8 mouse cellular contexts compared by ENCODE assay signal in the genomic region with DNA sequence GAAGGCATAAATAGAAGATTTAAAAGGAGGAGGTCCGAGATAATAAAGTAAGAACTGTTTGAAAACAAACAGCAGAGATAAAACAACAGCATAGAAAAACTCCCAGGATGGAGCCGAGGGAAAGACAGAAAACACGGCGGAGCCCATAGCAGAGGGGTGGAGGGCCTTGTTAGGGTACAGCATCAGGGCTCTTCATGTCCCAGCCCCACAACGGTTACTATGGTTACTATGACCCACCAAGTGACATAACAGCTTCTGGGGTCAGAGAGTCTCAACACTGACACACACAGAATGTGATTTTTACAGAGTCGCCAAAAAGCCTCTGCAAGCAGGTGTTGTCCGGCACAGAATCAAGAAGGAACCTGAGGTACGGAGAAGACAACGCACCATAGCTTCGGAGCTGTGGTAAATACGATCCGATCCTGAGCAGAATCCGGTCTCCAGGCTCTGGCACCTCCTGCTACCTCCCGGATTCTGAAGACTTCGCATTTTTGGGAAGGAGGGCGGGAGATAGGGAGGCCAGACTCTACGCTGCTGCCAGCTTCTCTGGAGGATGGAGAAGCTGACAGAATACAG. TPM values are rescaled to one million over a fixed set of nuclear protein-coding genes. Genes with fewer than 3 reads are reported as not detected.
DNase-seq lines count a peak whose midpoint lies in the region; ATAC-seq and TF ChIP-seq lines count a peak whose summit lies in the region.

No protein-coding gene starts in this region.

- H3K36me3 ChIP-seq in thymus, adult 2 months (ENCODE audit: control insufficient read depth, insufficient read depth, low read length) = no peaks in the 10 kb centered on the region
- H3K36me3 ChIP-seq in forebrain, embryonic 14.5 days (ENCODE audit: control insufficient read depth, insufficient read depth, low read length) = no peaks in the 10 kb centered on the region
- H3K36me3 ChIP-seq in hindbrain, postnatal 0 days (ENCODE audit: insufficient read depth, low read length) = no peaks in the 10 kb centered on the region
- H3K36me3 ChIP-seq in liver, embryonic 11.5 days (ENCODE audit: control insufficient read depth, insufficient read depth, low read length) = no peaks in the 10 kb centered on the region
- no peaks in the 10 kb centered on the region for H3K36me3 ChIP-seq in neural tube, embryonic 13.5 days

- no peaks in the 10 kb centered on the region; the same call in 1 of the 2 replicates for H3K27me3 ChIP-seq in thymus, adult 2 months (ENCODE audit: control insufficient read depth, insufficient read depth, low read length)
- no peaks in the 10 kb centered on the region for H3K27me3 ChIP-seq in forebrain, embryonic 14.5 days (replicated peaks; ENCODE audit: control insufficient read depth, insufficient read depth, low read length)
- no peaks in the 10 kb centered on the region for H3K27me3 ChIP-seq in hindbrain, postnatal 0 days (ENCODE audit: insufficient read depth, low read length)
- H3K27me3 ChIP-seq in liver, embryonic 11.5 days (replicated peaks; ENCODE audit: control insufficient read depth, insufficient read depth, low read length) = no peaks in the 10 kb centered on the region
- H3K27me3 ChIP-seq in neural tube, embryonic 13.5 days = no peaks in the 10 kb centered on the region

- peak overlapping the region; percentile 47; the same call in 1 of the 2 replicates for H3K9ac ChIP-seq in forebrain, embryonic 14.5 days (ENCODE audit: low read length)
- peak overlapping the region; percentile 28; the same call in 1 of the 2 replicates for H3K9ac ChIP-seq in hindbrain, postnatal 0 days (replicated peaks; ENCODE audit: low read length)
- H3K9ac ChIP-seq in liver, embryonic 11.5 days (ENCODE audit: low read depth, low read length) = peak overlapping the region; percentile 57
- peak overlapping the region; percentile 61 for H3K9ac ChIP-seq in neural tube, embryonic 13.5 days

- TF ChIP-seq POLR2A in thymus, adult 2 months (IDR thresholded peaks at IDR 0.05; ENCODE audit: control insufficient read depth, extremely low read depth, insufficient read depth, low read length, poor library complexity) = no peak

- H3K4me2 ChIP-seq in forebrain, embryonic 14.5 days (ENCODE audit: low read length) = peak overlapping the region; percentile 70
- H3K4me2 ChIP-seq in hindbrain, postnatal 0 days (ENCODE audit: low read depth, low read length) = peak overlapping the region; percentile 86
- H3K4me2 ChIP-seq in liver, embryonic 11.5 days = peak overlapping the region; percentile 89
- H3K4me2 ChIP-seq in neural tube, embryonic 13.5 days = peak overlapping the region; percentile 71

- peaks cover 6% of the 10 kb centered on the region for H3K4me1 ChIP-seq in thymus, adult 2 months (replicated peaks; ENCODE audit: control insufficient read depth, insufficient read depth, low read length)
- 0 out of 2 replicates have a peak, but pooled peaks cover 3% of the 10 kb centered on the region for H3K4me1 ChIP-seq in forebrain, embryonic 14.5 days (ENCODE audit: control insufficient read depth, insufficient read depth, low read length)
- H3K4me1 ChIP-seq in hindbrain, postnatal 0 days (ENCODE audit: insufficient read depth, low read length) = no peaks in the 10 kb centered on the region
- H3K4me1 ChIP-seq in liver, embryonic 11.5 days (replicated peaks; ENCODE audit: control insufficient read depth, insufficient read depth, low read length) = no peaks in the 10 kb centered on the region
- peaks cover 8% of the 10 kb centered on the region for H3K4me1 ChIP-seq in neural tube, embryonic 13.5 days (replicated peaks)

- WGBS in thymus, adult 2 months = 5% methylated on average over 17 of the region's 17 CpGs
- 0% methylated on average over 17 of the region's 17 CpGs for WGBS in forebrain, embryonic 14.5 days
- WGBS in hindbrain, postnatal 0 days = under 1% methylated on average over 17 of the region's 17 CpGs
- 2% methylated on average over 17 of the region's 17 CpGs for WGBS in liver, embryonic 11.5 days
- under 1% methylated on average over 17 of the region's 17 CpGs for WGBS in neural tube, embryonic 13.5 days

- peak; percentile 44 for DNase-seq in thymus, adult 2 months
- DNase-seq in thymus, adult 18-20 months = no peak
- DNase-seq in cerebellum, adult 18-20 months = peak; percentile 56 to 64
- peak; percentile 90 for DNase-seq in forebrain, embryonic 14.5 days (ENCODE audit: low spot score)
- DNase-seq in hindbrain, postnatal 0 days (ENCODE audit: low spot score) = peak; percentile 83
- peak; percentile 72 for DNase-seq in liver, embryonic 11.5 days (ENCODE audit: low spot score)
- no peak for DNase-seq in gastrocnemius, postnatal 25 days

- H3K9me3 ChIP-seq in forebrain, embryonic 14.5 days (replicated peaks; ENCODE audit: control insufficient read depth, low read length) = no peaks in the 10 kb centered on the region
- H3K9me3 ChIP-seq in hindbrain, postnatal 0 days (ENCODE audit: low read length) = no peaks in the 10 kb centered on the region
- no peaks in the 10 kb centered on the region for H3K9me3 ChIP-seq in liver, embryonic 11.5 days (ENCODE audit: control insufficient read depth, low read length)
- H3K9me3 ChIP-seq in neural tube, embryonic 13.5 days = no peaks in the 10 kb centered on the region

- peak overlapping the region; percentile 36 for H3K4me3 ChIP-seq in thymus, adult 2 months (ENCODE audit: control insufficient read depth, insufficient read depth, low read length)
- peak overlapping the region; percentile 36 for H3K4me3 ChIP-seq in forebrain, embryonic 14.5 days (ENCODE audit: low read depth, low read length)
- H3K4me3 ChIP-seq in hindbrain, postnatal 0 days (ENCODE audit: low read length) = peak overlapping the region; percentile 42
- peak overlapping the region; percentile 48 for H3K4me3 ChIP-seq in liver, embryonic 11.5 days (ENCODE audit: low read depth, low read length)
- peak overlapping the region; percentile 36 for H3K4me3 ChIP-seq in neural tube, embryonic 13.5 days

- peak; percentile 96 for ATAC-seq in forebrain, embryonic 14.5 days
- peak; percentile 95 for ATAC-seq in hindbrain, postnatal 0 days
- peak; percentile 90 for ATAC-seq in liver, embryonic 11.5 days (replicated peaks; ENCODE audit: low FRiP score)
- ATAC-seq in neural tube, embryonic 13.5 days (ENCODE audit: low read depth) = peak; percentile 92

- no peak overlapping the region for H3K27ac ChIP-seq in thymus, adult 2 months (ENCODE audit: control insufficient read depth, insufficient read depth, low read length)
- no peak overlapping the region for H3K27ac ChIP-seq in forebrain, embryonic 14.5 days (ENCODE audit: low read depth, low read length)
- peak overlapping the region; percentile 32; the same call in 1 of the 2 replicates for H3K27ac ChIP-seq in hindbrain, postnatal 0 days
- peak overlapping the region; percentile 25; the same call in 1 of the 2 replicates for H3K27ac ChIP-seq in liver, embryonic 11.5 days (ENCODE audit: low read depth, low read length)
- 0 out of 2 replicates have a peak overlapping the region, but pooled peaks have one; percentile 34 for H3K27ac ChIP-seq in neural tube, embryonic 13.5 days (replicated peaks)

- no peak for TF ChIP-seq CTCF in thymus, adult 2 months (IDR thresholded peaks at IDR 0.05; ENCODE audit: borderline replicate concordance, control insufficient read depth, extremely low read depth, insufficient read depth, low read length, poor library complexity)
- TF ChIP-seq CTCF in hindbrain, postnatal 0 days (IDR thresholded peaks at IDR 0.05; ENCODE audit: low read depth) = no peak

RNA-seq across cellular contexts. Expression of a gene that starts 9.1 kb away (rescaled TPM):
- 53.4 and 57.2 TPM in 2 replicates for polyA plus RNA-seq in thymus, adult 2 months (2012; rRNA removed)
- polyA plus RNA-seq in forebrain, embryonic 14.5 days (2014; fragmentation: Nextera tagmentation; extraction: Ambion mirVana) = 58.6 and 72.4 TPM in 2 replicates
- total RNA-seq in hindbrain, postnatal 0 days (2014; rRNA removed) = 20.2 and 20.6 TPM in 2 replicates
- polyA plus RNA-seq in hindbrain, postnatal 0 days (2015; fragmentation: Nextera tagmentation; extraction: Ambion mirVana) = 52.5 and 55.3 TPM in 2 replicates
- polyA plus RNA-seq in liver, embryonic 11.5 days (2014; fragmentation: Nextera tagmentation; extraction: Ambion mirVana) = 37.9 and 38.0 TPM in 2 replicates
- polyA plus RNA-seq in neural tube, embryonic 13.5 days (2015; fragmentation: Nextera tagmentation; extraction: Ambion mirVana) = 76.8 and 80.8 TPM in 2 replicates
- 10 to 100 TPM in 1 of 2 experiments, 1 to 10 TPM in 1; 9.3 to 12.2 TPM for total RNA-seq in gastrocnemius, postnatal 25 days (2021)

RNA-seq across cellular contexts. Expression of a gene that starts 20.0 kb away (rescaled TPM):
- polyA plus RNA-seq in thymus, adult 2 months (2012; rRNA removed) = 169 and 254 TPM in 2 replicates
- 66.7 and 83.1 TPM in 2 replicates for polyA plus RNA-seq in forebrain, embryonic 14.5 days (2014; fragmentation: Nextera tagmentation; extraction: Ambion mirVana)
- total RNA-seq in hindbrain, postnatal 0 days (2014; rRNA removed) = 178 and 184 TPM in 2 replicates
- 56.8 and 64.4 TPM in 2 replicates for polyA plus RNA-seq in hindbrain, postnatal 0 days (2015; fragmentation: Nextera tagmentation; extraction: Ambion mirVana)
- polyA plus RNA-seq in liver, embryonic 11.5 days (2014; fragmentation: Nextera tagmentation; extraction: Ambion mirVana) = 18.7 and 22.8 TPM in 2 replicates
- 53.7 and 56.0 TPM in 2 replicates for polyA plus RNA-seq in neural tube, embryonic 13.5 days (2015; fragmentation: Nextera tagmentation; extraction: Ambion mirVana)
- total RNA-seq in gastrocnemius, postnatal 25 days (2021) = 10 to 100 TPM; 34.6 to 38.6 TPM

RNA-seq across cellular contexts. Expression of a gene that starts 35.0 kb away (rescaled TPM):
- polyA plus RNA-seq in thymus, adult 2 months (2012; rRNA removed) = 1.9 and 2.0 TPM in 2 replicates
- polyA plus RNA-seq in forebrain, embryonic 14.5 days (2014; fragmentation: Nextera tagmentation; extraction: Ambion mirVana) = 5.3 and 6.5 TPM in 2 replicates
- total RNA-seq in hindbrain, postnatal 0 days (2014; rRNA removed) = 9.9 and 10.2 TPM in 2 replicates
- 10.6 and 11.1 TPM in 2 replicates for polyA plus RNA-seq in hindbrain, postnatal 0 days (2015; fragmentation: Nextera tagmentation; extraction: Ambion mirVana)
- polyA plus RNA-seq in liver, embryonic 11.5 days (2014; fragmentation: Nextera tagmentation; extraction: Ambion mirVana) = 1.9 and 2.7 TPM in 2 replicates
- polyA plus RNA-seq in neural tube, embryonic 13.5 days (2015; fragmentation: Nextera tagmentation; extraction: Ambion mirVana) = 11.5 and 12.3 TPM in 2 replicates
- total RNA-seq in gastrocnemius, postnatal 25 days (2021) = under 1 TPM; 0.41 to 0.88 TPM

Comparison
In these comparisons a context has a peak if more than half of its experiments do, and no peak if none do; other contexts are left out.
1. DNase-seq: peak in thymus, adult 2 months (single experiment), cerebellum, adult 18-20 months (2 of 2), forebrain, embryonic 14.5 days (single experiment), hindbrain, postnatal 0 days (single experiment) and liver, embryonic 11.5 days (single experiment); none in thymus, adult 18-20 months (0 of 2) and gastrocnemius, postnatal 25 days (single experiment).
2. H3K27ac ChIP-seq: peak in hindbrain, postnatal 0 days (single experiment), liver, embryonic 11.5 days (single experiment) and neural tube, embryonic 13.5 days (single experiment); none in thymus, adult 2 months (single experiment) and forebrain, embryonic 14.5 days (single experiment).
3. Peak in every context shown above with its lines, with median percentiles within 50 percentile points of each other: H3K4me3 ChIP-seq, ATAC-seq, H3K4me2 ChIP-seq and H3K9ac ChIP-seq.